Mouse (Mus musculus) cerebellum, adult 8-10 months (tissue): ENCODE results near the gene Efhd1.

Source experiments
- DNase-seq: peaks from one replicate; pipeline ENCODE4 v3.0.0; 2022

Efhd1 gene

GRCm38 (mm10) chr1:87270641-87271467 lies 6.7 kb downstream of the Efhd1 start:
- DNase-seq: no peak

DNA sequence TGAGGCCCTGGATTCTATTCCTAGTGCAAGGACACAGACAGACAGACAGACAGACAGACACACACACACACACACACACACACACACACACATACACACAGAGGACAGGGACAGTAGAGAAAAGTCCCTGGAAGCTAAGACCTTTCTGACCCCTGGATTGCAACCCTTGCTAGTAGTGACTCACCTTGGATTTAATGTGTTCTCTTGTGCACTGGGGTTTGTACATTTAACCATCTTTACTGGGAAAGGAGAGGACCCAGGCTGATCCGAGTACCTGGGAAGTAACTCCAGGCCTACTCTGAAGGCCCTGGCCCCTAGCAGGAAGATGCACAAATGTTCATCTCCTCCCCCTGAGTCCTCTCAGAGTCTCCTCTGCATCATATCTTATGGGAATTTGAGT lies 7.4 kb downstream of the Efhd1 start:
- DNase-seq: no peak

- no peak for DNase-seq
Observed at GRCm38 (mm10) chr1:87272462-87272861, 8.3 kb downstream of the Efhd1 start.

DNA sequence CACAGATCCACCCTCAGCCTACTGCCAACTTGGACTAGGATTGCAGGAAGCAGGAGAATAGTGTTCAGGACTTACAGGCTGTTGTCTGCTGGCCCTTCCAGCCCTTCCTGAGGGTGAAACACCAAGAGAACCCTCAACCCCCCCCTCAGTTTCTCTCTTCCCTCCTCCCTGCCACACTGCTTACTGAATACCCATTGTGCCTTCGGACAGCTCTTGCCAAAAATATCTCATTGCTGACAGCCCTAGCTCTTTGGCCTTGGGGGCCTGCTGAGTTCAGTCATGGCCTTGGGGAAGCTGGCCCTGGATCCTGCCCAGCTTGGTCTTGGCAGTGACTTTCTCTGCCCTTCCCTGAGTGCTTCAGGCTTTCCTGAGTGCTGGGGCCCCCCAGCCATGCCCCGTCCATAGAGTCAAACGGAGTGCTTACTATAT lies 9.4 kb downstream of the Efhd1 start:
- DNase-seq: peak; percentile 33

- no peak for DNase-seq
Observed at GRCm38 (mm10) chr1:87274134-87274533, 10.0 kb downstream of the Efhd1 start.

DNA sequence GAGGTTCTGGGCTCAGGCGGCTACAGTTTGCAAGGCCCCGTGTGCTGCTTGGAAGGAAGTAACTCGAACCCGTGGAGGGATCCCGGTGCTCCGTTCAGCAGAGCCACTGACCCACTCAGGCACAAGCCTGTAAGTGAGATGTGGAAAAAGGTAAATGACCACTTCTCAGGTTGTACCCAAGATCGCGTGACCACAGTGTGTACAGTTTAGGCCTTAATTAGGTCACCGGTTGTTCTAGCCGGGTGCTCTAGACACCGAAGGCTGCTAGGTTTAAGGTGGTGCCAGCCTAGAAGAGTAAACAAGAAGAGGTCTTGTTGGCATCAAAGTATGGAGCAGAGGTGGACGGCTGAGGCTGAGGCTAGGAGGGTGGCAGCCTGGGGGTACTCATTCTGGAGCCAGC lies 11.0 kb downstream of the Efhd1 start:
- DNase-seq: no peak

DNA sequence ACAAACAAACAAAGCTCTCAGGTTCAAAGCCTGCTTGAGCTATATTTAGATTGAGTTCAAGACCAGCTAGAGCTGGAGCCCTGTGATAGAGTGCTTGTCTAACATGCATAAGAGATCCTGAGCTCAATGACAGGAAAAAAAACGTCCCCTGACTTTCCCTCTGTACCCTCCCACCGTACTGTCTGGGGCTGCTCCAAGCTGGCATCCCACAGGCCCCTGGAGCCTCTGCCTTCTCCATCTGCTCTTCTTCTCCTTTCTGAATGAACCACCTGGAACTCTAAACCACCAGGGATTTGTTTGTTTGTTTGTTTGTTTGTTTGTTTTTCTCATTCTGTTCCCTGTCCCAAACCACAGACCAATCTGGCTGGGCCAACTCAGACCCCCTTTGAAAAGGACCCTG lies 11.9 kb downstream of the Efhd1 start:
- DNase-seq: no peak

- DNase-seq: no peak
Observed at GRCm38 (mm10) chr1:87280281-87280680, 16.1 kb downstream of the Efhd1 start.

DNA sequence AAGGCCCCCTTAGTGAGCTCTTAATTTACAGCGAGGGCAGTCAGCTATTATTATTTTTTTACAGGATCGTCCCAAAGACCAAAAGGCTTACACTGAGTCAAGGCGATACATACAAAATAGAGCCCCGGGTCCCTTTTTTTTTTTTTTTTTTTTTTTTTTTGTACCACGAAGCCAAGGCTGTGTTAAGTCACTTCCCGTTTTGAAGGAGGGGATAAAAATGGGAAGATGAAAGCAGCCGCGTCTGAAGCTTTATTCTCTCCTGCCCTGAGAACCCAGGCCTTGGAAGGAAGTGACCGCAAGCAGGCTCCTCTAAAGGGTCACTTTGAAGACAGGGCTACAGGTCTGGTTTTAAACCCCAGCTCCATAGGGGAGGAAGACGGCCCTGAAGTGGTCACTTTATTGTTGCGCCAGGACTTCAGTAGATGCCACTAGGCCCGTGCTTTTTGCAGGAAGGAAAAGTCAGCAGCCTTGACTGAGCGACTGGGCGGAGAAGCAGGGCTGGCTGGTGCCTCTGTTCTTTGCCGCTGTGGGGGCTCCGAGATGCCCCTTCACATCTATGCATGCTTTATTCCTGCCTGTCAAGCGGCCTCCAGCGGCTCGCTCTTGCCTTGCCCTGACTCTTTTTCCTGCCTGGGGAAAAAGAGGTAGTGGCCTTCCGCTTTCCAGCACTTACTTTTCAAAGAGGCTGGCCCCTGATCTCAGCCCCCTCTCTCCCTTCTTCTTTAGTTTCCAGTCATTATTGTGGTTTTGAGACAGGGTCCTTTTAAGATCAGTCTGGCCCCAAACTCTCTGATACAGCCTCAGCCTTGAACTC lies 17.6 kb downstream of the Efhd1 start:
- DNase-seq: no peak

GRCm38 (mm10) chr1:87282413-87282788 lies 18.2 kb downstream of the Efhd1 start:
- DNase-seq: no peak

- DNase-seq: no peak
Observed at GRCm38 (mm10) chr1:87283410-87283960, 19.3 kb downstream of the Efhd1 start.

GRCm38 (mm10) chr1:87287105-87287504 lies 22.9 kb downstream of the Efhd1 start:
- DNase-seq: no peak

GRCm38 (mm10) chr1:87291416-87291815 lies 27.3 kb downstream of the Efhd1 start:
- no peak for DNase-seq

DNA sequence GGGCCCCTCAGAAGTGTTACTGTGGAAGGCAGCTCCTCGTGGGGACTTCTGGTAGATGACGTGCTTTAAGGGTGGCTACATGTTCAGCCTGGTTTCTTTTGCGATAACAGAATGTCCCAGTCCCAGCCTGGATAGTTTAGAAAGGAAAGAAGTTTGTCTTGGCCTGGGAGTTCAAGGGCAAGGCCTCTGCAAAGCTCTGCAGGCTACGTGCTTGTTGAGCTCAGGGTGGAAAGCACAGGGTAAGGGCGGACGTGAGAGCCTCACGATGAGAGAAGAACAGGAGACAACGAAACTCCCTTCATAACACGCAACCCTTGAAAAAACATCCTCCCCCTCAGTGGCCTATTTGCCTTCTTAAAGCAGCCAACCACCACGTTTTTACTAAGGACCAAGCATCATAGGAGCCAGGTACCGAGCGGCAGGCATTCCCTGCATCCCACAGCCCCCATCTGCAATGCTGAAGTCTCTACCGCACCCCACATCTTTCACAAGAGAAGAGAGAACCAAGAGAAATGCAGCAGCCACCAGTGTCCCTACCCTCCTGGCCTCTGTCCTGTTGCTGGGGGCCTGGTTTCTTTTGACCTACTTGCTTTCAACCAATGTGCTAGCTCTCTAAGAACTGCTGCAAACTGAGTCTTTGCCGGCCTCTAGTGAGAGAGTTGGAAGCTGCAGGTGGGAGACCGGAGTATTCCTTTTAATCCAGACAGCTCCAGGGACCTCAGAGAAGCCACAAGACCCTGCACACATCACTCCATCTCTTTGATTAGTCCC lies 28.4 kb downstream of the Efhd1 start:
- peak; percentile 19 for DNase-seq

GRCm38 (mm10) chr1:87294063-87294710 lies 30.0 kb downstream of the Efhd1 start:
- no peak for DNase-seq

DNA sequence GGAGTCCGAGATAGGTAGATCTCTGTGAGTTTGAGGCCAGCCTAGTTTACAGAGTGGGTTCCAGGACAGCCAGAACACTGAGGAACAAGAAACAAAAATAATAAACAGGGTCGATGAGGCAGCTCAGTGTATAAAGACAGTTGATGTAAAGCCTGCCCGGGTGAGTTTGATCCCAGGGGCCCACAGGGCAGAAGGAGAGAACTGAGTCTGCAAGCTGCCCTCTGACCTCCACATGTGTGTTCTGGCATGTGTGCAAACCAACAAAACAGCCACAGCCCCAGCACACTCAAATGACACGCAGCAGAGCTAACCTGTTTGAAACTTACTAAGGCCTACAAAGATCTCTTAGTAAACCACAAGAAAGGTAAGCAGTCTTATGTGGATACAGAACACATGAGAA lies 30.8 kb downstream of the Efhd1 start:
- DNase-seq: no peak

- no peak for DNase-seq
Observed at GRCm38 (mm10) chr1:87297346-87297925, 33.3 kb downstream of the Efhd1 start.

- no peak for DNase-seq
Observed at GRCm38 (mm10) chr1:87300360-87301286, 36.5 kb downstream of the Efhd1 start.

- no peak for DNase-seq
Observed at GRCm38 (mm10) chr1:87301971-87302370, 37.8 kb downstream of the Efhd1 start.

GRCm38 (mm10) chr1:87308952-87309351 lies 44.8 kb downstream of the Efhd1 start:
- no peak for DNase-seq

- DNase-seq: no peak
Observed at GRCm38 (mm10) chr1:87309621-87310020, 45.5 kb downstream of the Efhd1 start.
